Mouse (Mus musculus) brain, embryonic 14.5 days (tissue): ENCODE data around the gene Zdhhc25.

Experiments
- CTCF ChIP-seq: fragments of 200-500 bp; IDR thresholded peaks from 2 replicates; pipeline ENCODE4 v1.5.1; 2012; ENCODE audit warnings: inconsistent platforms, mild to moderate bottlenecking, moderate library complexity, borderline replicate concordance; ENCODE audit not compliant: insufficient read depth, insufficient read length; ENCODE audit errors: extremely low read depth
- POLR2A ChIP-seq: fragments of 200-500 bp; IDR thresholded peaks from 2 replicates; pipeline ENCODE4 v1.6.1; 2012; ENCODE audit warnings: mild to moderate bottlenecking, inconsistent platforms, borderline replicate concordance; ENCODE audit not compliant: poor library complexity, insufficient read depth, insufficient read length, severe bottlenecking; ENCODE audit errors: extremely low read depth

DNA sequence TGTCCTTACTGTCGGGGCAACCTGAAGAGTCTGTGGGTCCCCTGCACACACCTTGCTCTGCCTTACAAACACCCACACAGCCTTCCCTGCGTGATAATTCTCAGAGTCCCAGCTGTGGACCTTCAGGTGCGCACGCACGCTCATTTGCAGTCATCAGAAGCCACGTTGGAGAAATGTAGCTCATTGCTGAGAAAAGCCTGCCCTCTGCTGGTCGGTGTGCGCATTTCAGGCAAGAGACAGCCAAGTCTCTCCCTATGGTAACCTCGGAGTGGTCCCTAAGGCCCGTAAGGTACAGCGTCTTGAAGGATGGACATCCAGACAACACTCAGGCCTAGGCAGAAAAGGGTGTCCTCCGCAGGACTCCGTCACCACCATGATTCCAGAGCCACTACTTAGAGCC is 50.9 kb downstream of the Zdhhc25 start:
- TF ChIP-seq CTCF: peak; percentile 97
- TF ChIP-seq POLR2A: no peak
